Mouse (Mus musculus) urinary bladder, postnatal 10 days (tissue): ENCODE results near the gene Nicn1.

Experiments
- DNase-seq: peaks from one replicate; pipeline ENCODE4 v3.0.0; 2022; ENCODE audit warnings: low spot score

The Nicn1 gene

DNA sequence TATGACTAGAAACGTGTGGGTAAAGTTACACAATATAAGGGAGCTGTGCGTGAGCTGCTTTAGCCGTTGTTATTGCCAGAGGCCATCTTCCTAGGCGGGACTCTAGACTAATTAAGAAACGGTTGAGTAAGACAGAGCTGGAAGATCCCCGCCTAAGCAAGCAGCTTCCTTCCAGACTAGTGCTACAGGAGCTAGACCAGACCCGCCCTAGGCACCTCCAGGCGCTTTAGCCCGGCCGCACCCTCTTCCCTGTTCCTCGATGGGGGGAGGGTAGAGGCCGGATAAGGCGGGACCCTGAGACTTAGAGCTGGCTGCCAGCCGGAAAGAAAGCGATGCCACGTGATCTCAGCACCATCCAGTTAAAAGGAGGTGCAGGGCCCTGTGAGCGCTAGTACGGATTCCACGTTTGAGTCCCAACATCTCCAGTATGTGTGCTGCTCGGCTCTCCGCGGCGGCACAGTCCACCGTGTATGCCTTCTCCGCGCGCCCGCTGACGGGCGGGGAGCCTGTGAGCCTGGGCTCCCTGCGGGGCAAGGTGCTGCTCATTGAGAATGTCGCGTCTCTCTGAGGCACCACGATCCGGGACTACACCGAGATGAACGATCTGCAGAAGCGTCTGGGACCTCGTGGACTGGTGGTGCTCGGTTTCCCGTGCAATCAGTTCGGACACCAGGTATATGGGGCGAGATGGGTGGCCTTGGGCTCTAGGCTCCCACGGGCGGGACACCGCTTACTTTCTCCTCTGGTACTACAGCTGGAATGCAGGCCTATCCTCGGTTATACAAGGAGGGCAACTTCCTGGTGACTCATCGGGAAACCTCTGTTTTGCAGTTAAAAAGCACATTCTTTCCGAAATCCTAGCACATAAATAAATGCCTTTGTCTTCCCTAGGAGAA lies 48.9 kb downstream of the Nicn1 start, which contains the start of gene Gpx1:
Gene Gpx1, plus strand, starts transcription at position 18 of the 896 bp plus-strand sequence.
- peak; percentile 67 for DNase-seq

DNA sequence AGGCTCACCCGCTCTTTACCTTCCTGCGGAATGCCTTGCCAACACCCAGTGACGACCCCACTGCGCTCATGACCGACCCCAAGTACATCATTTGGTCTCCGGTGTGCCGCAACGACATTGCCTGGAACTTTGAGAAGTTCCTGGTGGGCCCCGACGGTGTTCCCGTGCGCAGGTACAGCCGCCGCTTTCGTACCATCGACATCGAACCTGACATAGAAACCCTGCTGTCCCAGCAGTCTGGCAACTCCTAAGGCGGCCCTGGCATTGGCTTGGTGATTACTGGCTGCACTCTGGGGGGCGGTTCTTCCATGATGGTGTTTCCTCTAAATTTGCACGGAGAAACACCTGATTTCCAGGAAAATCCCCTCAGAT lies 49.6 kb downstream of the Nicn1 start:
- no peak for DNase-seq

- no peak for DNase-seq
Measured at GRCm38 (mm10) chr9:108340258-108341138, 50.3 kb downstream of the Nicn1 start.

DNA sequence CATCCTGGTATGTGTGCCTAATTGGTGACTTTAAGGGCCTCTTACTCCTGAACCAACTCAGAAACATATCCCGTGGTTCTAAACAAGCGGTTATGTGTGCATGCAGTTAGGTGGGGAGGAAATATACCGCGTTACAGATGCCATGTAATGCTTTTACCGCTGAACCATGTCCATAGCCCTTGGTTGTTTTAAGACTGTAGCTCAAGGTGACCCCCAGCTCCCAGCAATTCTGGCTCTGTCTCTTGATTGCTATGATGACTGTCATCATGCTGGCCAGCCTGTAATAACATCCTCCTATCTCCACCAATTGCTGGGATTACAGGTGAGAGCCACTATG lies 50.9 kb downstream of the Nicn1 start:
- no peak for DNase-seq

DNA sequence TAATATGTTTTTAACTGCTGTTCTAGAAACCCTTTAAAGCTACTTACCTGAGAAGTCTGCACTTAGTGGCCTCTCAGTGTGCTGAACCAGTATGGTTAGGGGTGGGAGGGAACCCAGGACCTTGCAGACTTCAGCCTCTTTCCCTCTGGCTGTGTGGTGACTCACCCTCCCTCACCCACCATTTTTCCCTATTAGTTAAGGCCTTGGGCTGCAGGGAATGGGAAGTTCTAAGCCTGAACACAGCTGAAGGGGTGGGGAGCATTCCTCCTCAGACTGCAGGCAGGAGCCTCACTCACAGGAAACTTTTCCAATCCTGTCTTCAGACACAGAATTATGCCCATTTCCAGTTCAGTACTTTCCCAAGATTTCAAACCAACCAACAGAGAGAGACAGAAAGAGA lies 51.6 kb downstream of the Nicn1 start:
- DNase-seq = no peak

- DNase-seq = no peak
Measured at GRCm38 (mm10) chr9:108342301-108342831, 52.1 kb downstream of the Nicn1 start.

- no peak for DNase-seq
Measured at GRCm38 (mm10) chr9:108343331-108343730, 53.1 kb downstream of the Nicn1 start.

GRCm38 (mm10) chr9:108343835-108344234 lies 53.6 kb downstream of the Nicn1 start:
- no peak for DNase-seq

- DNase-seq = no peak
Measured at GRCm38 (mm10) chr9:108344471-108344870, 54.2 kb downstream of the Nicn1 start.
